Mouse (Mus musculus): ENCODE results near the gene Clspn. TPM values are rescaled to one million over a fixed set of nuclear protein-coding genes. Genes with fewer than 3 reads are reported as not detected.
"Not testable (repeated sequence)": the region's sequence is repeated elsewhere in the genome, so short reads cannot be mapped to it uniquely, and the experiment has no call there.

The Clspn gene
- total RNA-seq (2022) = 1 to 10 TPM in 3 of 4 experiments, under 1 TPM in 1; 0.77 to 2.5 (median 1.6) TPM

DNA sequence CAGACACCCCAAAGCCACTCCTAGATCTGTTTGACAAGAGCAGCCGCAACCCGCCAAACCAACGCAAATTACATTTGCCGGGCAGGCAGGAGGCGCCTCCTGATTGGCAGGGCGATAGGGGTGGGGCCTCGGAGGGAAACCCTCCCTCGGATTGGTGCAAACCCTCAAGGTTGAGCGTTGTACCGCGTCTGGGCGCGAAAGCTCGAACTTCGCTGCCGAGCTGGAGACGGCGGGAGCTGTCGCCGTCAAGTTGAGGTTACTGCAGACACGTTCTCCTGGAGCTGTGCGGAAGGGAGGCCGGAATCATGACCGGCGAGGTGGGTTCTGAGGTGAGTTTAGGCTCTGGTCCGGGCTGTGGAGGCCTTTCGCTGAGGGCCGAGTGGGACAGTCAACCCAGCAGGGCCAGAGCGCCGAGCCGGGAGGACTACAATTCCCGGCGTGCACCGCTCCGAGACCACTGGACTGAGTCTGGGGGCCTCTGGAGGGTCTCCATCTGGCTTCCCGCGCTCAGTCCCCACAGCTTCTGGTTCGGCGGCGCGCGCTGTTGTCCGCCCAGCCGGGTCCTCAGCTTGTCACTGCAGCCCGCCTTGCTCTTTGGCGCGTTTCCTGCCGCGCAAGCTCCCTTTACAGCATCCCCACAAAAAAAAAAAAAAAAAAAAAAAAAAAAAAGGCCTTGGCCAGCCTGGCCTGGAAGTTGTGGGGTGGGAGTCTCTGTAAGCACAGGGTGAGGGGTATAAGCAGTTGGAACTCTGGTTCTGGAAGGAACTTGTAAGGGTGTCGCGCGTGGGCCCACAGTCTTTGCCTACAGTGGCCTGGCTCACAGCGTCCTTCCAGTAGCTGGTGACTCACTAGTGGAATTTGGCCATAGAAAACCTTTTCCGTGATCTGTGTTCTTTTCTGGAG lies at the start of gene Clspn:
Gene Clspn (plus strand): TSS at position 127 of the 903 bp plus-strand sequence.
- DNase-seq (ENCODE audit: low spot score in 2 of 2) = peak; percentile 64 to 68

DNA sequence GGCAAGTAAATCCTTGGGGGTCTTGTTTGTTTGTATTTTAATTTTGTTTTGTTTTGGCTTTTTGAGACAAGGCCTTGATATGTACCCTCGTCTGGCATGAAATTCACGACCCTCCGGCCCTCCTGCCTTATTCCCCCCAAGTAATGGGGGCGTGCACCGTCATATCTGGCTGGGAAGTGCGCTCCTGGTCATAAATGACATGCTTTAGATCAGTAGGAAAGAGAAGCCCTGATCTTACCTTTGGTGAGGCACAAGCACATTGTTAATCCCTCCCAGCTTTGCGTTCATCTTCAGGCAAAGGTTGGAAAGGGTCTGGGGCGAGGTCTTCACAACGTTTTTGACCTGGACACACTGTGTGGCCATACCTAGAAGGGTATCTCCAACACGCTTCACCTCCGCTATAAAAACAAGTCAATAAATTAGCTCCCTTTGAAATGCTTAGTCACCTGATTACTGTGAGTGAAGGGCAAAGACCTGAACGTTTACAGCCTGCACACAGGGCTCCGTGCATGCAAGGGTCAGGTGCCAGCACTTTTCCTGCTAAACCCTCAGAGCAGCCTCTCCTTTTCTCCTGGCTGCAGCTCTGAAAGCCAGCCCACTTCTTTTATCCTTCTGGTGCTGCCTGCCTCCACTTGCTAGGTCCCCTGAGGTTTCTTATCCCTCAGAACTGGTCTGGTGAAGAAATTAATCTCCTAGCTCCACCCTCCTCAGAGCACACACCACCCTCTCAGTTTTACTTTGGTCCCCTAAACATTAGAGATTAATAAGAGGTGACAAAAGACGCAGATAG lies 48.4 kb upstream of the Clspn start:
- DNase-seq (ENCODE audit: low spot score in 2 of 2) = no peak

DNA sequence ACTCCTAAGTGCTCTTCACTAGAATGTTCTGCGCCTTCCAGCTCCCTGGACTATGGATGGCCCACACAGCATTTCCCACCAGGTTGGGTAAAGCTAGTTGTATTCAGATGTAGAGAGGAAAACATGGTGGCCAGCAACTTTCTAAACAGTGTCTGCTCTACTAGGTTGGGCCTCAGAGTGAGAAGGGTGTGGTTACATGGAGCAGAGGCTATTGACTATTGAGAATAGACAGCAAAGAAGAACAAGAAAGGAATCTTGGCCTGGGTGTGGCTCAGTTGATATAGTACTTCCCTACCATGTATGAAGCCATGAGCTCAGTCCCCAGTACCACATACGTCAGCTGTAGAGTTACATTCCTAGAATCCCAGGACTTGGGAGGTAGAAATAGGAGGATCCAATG lies 47.7 kb upstream of the Clspn start:
- DNase-seq (ENCODE audit: low spot score in 2 of 2) = no peak

DNA sequence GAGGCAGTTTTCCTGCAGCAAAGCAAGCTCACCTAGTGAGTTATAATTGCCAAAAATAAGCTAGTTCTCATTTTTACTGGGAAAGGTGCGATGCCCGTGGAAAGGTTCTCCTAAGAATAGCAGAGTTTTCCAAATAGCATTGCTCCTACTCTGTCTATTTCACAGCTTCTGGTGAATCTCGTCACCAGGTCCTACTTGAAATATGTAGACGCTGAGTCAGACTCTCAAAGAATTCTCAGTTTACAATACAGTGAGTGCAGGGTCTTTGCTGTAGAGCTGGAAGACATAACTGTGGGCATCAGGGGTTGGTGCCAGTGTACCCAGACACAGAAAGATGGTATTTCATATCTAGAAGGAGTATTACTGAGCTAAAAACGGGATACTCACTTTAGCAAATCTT lies 45.7 kb upstream of the Clspn start:
- no peak for DNase-seq (ENCODE audit: low spot score in 2 of 2)

DNA sequence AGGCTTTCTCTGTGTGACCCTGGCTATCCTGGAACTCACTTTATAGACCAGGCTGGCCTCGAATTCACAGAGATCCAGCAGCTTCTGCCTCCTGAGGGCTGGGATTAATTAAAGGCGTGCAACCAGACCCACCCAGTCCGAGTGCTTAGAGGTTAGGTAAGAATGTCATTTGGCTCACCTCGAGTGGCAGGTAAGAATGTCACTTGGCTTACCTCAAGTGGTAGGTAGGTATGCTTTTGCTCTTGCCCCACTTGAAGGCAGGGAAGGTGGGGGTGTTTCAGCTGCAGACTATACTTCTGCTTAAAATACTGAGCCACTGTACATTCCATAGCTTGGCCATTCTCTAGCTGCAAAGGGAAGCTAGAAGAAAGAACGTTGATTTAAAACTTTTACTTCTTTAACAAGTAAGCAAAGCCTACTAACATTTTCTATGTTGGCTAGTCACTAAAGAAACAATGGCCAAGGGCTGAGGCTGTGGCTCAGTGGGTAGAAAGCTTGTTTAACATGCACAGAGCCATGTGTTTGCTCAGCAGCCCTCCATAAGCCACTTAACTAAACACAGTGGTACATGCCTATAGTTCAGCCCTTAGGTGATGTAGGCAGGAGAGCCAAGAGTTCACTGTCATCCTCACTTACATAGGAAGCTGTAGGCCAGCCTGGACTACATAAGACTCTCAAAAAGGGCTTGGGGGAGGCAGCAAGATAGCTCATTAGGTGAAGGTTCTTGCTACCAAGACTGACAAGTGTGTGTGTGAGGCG lies 44.2 kb upstream of the Clspn start:
- no peak for DNase-seq (ENCODE audit: low spot score in 2 of 2)

DNA sequence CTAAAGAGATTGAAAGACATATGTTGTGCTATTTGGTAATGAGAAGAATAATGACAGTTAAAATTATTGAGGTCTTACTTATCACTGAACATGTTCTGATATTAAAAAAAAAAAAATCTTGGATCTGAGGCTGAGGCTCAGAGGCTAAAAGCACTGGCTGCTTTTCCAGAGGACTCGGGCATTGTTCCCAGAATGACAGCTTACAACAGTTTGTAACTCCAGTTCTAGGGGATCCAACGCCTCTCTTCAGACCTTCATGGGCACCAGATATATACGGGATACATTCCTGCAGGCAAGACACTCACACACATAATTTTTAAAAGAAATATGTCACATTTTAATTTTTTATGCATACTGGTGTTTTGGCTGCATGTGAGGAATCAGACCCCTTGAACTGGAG lies 30.6 kb upstream of the Clspn start:
- peak in 1 of 2 experiments; percentile 35 for DNase-seq (ENCODE audit: low spot score in 2 of 2)

DNA sequence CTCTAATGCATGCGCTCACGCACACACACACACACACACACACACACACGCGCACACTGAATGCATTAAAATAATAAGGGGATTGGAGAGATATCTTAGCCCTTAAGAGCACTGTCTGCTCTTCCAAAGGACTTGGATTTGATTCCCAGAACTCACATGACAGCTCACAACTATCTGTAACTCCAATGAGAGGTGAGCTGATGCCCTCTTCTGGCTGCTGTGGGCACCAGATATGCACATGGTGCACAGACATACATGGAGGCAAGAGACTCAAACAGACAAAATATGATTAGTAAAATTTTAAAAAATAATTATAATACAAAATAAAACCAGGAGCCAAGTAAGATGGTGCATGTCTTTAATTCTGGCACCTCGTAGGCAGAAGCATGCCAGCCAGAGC lies 29.9 kb upstream of the Clspn start:
- DNase-seq (ENCODE audit: low spot score in 2 of 2) = no peak

DNA sequence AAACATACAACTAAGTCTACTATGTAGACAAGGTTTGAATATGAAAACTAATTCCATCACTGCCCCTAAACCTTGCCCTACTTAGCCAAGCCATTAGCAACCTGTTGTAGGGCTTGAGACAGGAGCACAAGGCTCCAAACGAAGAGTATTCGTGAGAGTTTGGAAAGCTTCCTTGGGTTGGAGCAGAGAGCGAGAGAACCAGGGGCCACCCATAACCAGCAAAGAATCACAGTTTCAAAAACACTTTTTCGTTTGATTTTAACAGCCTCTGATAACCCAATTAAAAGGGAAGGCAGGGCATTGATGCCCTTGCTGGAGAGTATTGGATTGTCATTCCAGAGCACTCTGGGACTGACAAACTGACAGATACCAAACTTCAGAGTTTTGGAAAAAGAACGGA lies 24.4 kb upstream of the Clspn start:
- no peak for DNase-seq (ENCODE audit: low spot score in 2 of 2)

DNA sequence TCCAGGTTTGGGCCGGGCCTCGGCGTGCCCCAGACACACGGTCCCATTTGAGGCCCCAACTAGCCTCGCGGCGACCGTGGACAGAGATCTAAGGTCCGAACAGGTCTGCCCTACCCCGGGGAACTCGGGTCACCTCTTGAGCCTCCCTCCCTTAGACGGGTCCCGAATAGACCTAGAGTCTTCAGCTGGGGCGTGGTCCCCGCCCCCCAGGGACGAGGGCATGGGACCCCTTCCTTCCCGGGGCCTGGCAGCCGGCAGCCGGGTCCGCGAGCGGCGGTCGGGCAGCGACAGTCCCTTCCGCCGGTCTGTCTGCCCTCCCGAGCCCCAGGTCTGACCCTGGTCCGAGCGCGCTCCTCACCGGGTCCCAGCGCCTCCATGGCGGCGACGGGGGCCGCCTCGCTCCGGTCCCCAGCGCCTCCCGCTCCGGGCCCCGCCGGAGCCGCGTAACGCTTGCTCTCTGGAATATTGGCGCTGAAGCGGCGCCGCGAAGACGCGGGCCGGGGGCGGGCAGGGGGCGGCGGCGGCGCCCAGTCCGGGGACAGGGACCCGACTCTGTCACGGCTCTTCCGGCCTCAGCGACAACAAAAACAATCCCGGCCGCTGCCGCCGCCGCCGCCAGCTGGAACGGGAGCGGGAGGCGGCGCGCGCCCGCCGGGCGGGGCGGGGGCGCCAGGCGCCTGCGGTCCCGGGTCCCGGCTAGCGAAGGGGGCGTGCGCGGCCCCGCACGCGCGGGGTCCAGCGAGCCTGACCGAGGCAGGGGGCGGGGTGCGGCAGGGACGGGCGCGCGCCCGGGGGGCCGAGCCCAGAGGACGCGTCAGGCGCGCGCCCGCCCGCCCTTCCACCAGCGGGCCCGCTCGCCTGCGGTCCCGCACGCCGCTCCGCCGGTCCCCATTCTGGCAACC lies 23.7 kb upstream of the Clspn start, which contains the start of gene Ago4:
Gene Ago4 (minus strand): TSS at position 646 of the 902 bp plus-strand sequence.
- DNase-seq (ENCODE audit: low spot score in 2 of 2) = peak in 1 of 2 experiments; percentile 17

DNA sequence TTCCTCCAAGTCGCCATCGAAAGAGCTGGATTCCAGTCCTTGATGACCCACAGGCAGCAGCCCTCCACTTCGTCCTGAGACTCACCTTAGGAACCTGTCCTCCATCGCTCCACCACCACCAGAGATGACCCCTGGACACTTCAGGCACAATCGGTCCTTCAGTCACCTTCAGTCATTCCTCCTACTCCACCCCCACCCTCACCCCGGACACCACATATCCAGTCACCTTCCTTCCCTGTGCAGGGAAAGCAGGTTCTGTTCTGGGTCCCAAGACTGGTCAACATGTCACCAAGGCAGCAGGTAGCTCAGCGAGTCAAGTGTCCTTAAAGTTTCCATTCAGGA lies 23.0 kb upstream of the Clspn start:
- no peak for DNase-seq (ENCODE audit: low spot score in 2 of 2)

DNA sequence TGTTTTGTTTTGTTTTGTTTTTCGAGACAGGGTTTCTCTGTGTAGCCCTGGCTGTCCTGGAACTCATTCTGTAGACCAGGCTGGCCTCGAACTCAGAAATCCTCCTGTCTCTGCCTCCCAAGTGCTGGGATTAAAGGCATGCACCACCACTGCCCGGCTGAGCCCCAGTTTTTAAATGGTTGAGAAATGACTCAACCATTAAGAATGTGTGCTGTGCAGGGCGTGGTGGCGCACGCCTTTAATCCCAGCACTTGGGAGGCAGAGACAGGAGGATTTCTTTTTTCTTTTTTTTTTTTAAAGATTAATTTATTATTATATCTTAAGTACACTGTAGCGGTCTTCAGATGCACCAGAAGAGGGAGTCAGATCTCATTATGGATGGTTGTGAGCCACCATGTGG lies 21.1 kb upstream of the Clspn start:
- not testable (repeated sequence) for DNase-seq (ENCODE audit: low spot score in 2 of 2)

DNA sequence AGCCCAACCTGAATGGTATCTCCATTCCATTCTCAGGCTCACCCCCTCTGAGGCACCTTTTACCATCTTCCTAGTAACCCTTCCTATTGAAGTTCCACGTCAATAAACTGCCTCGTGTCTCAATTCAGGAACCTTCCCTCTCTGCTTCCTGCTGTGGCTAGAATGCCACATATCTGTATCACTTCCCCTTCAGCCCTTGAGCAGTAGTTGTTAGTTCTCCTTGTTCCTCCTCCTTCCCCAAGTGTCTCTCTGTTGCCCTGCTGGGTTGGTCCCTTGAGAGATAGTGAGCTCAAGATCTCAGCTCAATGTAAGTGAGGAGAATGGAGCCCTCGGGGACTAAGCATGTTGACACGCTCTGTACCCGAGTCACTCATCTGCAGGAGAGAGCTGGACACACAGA lies 19.9 kb upstream of the Clspn start:
- no peak for DNase-seq (ENCODE audit: low spot score in 2 of 2)

DNA sequence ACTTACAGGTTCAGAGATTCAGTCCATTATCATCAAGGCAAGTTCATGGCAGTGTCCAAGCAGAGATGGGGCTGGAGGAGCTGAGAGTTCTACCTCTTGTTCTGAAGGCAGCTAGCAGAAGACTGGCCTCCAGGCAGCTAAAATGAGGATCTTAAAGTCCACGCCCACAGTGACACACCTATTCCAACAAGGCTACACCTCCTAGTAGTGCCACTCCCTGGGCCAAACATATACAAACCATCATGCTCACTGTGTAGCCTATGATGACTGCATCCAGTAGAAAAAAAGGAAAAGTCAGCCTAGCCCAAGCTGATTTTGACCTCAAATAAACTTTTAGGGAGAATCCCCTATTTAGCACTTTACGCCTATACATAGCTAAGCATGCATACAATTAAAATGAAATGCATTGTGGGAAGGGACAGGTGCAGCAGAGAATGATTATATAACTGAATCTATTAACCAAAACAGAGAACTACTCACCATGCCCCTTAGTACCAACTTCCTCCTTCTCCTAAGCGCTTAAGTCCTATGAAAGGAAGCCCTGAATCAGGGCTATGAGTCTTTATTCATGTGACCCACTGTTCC lies 16.2 kb upstream of the Clspn start:
- no peak for DNase-seq (ENCODE audit: low spot score in 2 of 2)

DNA sequence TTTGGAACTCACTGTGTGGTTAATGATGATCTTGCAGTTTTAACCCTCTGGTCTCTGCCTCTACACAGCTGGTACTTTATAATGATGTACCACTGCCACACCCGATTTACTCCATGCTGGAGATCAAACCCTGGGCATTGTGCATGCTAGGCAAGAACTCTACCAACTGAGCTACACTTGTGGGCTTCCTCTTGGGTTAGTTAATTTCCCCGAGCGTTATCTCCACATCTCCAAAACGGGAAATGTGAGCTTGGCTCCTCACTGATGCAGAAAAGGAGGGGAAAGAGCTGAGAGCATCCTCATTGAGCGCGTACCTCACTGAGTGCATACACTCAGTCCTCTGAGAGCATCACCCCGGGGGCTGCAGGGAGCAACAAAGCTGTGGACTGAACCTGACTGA lies 13.9 kb upstream of the Clspn start:
- no peak for DNase-seq (ENCODE audit: low spot score in 2 of 2)

DNA sequence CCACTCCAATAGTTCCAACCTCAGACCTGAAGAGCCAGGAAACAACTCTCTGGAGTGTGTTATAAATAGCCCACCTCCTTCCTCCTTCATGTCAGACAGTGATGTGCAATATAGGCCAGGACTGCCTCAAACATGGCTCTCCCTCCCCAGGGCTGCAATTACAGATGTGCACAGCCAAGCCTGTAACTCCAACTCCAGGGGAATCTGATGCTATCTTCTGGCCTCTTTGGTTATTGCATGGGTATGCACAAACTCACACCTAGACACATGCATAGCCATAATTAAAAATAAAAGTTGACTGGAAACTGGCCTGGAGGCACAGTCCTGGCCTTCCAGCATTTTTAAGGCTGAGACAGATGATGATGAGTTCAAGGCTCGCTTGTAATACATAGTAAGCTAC lies 11.7 kb upstream of the Clspn start:
- DNase-seq (ENCODE audit: low spot score in 2 of 2) = no peak

DNA sequence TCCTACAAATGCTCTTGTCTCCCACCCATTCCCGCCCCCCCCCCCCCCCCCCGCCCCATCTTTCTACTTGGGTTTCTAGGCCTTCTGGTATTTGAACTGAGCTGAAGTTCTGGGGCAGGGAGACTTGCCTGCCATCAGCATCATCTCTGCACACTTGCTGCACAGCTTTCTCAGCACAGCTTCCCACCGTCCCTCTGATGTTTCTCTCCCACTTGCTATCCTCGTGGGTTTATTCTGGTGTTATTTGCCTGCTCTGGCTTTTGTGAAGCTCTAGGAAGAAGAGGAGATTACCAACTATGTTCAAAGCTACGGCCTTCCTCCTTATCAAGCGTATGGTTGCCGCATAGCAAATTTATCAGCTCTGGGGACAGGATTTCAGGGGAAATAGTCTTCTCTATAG lies 11.0 kb upstream of the Clspn start:
- DNase-seq (ENCODE audit: low spot score in 2 of 2) = no peak

DNA sequence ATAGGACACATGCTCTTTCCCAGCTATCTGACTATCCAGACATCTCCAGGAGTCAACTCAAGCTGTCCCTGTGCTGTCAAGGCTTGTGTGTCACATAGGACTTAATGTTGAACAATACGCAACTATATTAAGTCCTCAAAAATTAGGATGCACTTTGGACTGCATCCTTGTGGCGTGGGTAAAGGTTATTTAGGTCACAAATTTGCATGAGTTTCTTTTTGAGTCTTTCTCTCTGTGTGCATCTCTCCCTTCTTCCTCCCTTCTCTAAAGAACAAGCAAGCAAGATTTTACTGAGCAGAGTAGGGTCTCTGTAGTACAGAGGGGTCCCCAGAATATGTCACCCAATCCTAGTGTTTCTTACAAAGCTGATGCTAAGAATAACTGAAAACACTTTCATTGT lies 10.6 kb upstream of the Clspn start:
- no peak for DNase-seq (ENCODE audit: low spot score in 2 of 2)

DNA sequence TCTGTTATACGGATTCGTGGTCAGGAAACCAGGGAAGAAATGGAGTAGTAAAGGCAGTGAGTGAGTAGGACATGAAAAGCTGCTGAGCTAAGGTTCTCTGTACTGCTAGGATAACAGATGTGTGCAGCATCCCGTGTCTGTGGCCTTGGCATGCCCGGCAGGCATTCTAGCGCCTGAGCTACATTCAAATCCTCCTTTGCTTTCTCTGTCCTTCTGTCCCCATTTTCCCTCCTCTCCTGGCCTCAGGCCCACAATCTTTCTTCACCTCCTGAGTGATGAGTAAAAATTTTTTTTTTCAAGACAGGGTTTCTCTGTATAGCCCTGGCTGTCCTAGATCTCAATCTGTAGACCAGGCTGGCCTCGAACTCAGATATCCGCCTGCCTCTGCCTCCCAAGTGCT lies 4.6 kb upstream of the Clspn start:
- no peak for DNase-seq (ENCODE audit: low spot score in 2 of 2)

DNA sequence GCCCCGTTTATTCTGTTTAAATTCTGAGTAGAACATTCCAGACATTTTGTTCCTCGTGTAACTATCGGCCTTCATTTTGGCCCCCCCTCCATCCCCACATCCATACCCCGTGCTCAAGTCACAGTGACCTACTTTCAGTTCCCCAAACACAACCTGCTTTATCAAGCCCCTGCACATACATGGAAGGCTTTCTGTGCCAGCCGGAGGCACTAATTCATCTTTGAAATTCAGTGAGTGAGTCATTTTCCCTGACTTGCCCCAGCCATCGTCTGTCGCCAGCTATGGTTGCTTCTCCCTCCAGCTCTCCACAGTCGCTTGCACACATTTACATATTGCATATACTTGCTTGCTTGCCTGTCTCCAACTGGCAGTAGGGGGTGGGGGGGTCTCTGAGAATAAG lies 3.6 kb upstream of the Clspn start:
- peak in 1 of 2 experiments; percentile 33 for DNase-seq (ENCODE audit: low spot score in 2 of 2)

DNA sequence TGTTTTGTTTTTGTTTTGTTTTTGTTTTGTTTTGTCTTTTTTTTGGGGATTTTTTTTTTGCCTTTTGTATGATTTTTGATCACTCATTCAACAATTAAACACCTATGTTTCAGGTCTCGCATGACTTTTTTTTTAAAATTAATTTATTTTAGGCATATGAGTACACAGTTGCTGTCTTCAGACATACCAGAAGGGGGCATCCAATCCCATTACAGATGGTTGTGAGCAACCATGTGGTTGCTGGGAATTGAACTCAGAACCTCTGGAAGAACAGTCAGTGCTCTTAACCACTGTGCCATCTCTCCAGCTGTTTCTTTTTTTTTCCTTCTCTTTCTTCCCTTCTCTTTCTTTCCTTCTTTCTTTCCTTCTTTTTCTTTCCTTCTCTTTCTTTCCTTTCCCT lies 3.0 kb upstream of the Clspn start:
- DNase-seq (ENCODE audit: low spot score in 2 of 2) = no peak

Data from layer of hippocampus, adult 8-10 months (tissue).